Mouse (Mus musculus) testis, postnatal 10 days (tissue): ENCODE data around the gene Lama1.
"Not testable (repeated sequence)": the region's sequence is repeated elsewhere in the genome, so short reads cannot be mapped to it uniquely, and the experiment has no call there.

Experiments
- DNase-seq: peaks from one replicate; pipeline ENCODE4 v3.0.0; 2021; ENCODE audit warnings: low spot score

Lama1 gene

GRCm38 (mm10) chr17:67838948-67839347 lies 141.9 kb downstream of the Lama1 start:
- no peak for DNase-seq

- not testable (repeated sequence) for DNase-seq
Measured at GRCm38 (mm10) chr17:67841494-67841893, 144.4 kb downstream of the Lama1 start.

GRCm38 (mm10) chr17:67861080-67861630 lies 164.1 kb downstream of the Lama1 start:
- DNase-seq = no peak

GRCm38 (mm10) chr17:67861744-67862535 lies 164.9 kb downstream of the Lama1 start:
- DNase-seq = peak; percentile 81

- DNase-seq = no peak
Measured at GRCm38 (mm10) chr17:67864363-67864762, 167.3 kb downstream of the Lama1 start.

GRCm38 (mm10) chr17:67864912-67865311 lies 167.9 kb downstream of the Lama1 start:
- DNase-seq = no peak

- DNase-seq = no peak
Measured at GRCm38 (mm10) chr17:67866026-67866425, 169.0 kb downstream of the Lama1 start.

GRCm38 (mm10) chr17:67866541-67867241 lies 169.6 kb downstream of the Lama1 start:
- DNase-seq = no peak

- peak; percentile 92 for DNase-seq
Measured at GRCm38 (mm10) chr17:67869731-67870601, 172.9 kb downstream of the Lama1 start.
